Mouse (Mus musculus): ENCODE measurements at regions not wholly inside any gene's neighbourhood (a gene's known extent, or its start where the extent isn't known, plus 50 kb on each side); places are given as distances from the start of the nearest gene placed in this dataset.

DNA sequence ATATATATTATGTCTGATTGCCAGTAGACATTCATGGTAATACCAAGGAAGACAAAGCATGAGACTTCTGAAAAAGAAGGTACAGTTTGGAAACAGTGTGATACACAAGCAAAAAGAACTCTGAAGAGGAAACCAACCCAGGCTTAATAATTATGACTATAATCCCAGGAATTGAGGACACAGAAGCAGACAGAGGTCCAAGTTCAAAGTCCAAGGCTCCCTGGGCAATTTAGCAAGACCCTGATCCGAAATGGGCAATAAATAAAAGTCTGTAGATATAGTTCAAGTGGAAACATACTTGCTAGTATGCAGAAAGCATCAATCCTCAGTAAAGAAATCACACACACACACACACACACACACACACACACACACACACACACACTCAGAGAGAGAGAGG, 2618.7 kb upstream of the Gm7489 start:
- no peak for TF ChIP-seq POLR2A (IDR thresholded peaks at IDR 0.05; ENCODE audit: low read depth, low read length)
- TF ChIP-seq CTCF (conservative IDR thresholded peaks at IDR 0.05; ENCODE audit: insufficient read depth, insufficient read length, low read depth, low read length): no peak
